Mouse (Mus musculus) ES-E14 (cell line): Measurements from ENCODE around the gene Zfp827. TPM values are rescaled to one million over a fixed set of nuclear protein-coding genes. Genes with fewer than 3 reads are reported as not detected.

Experiments
- DNase-seq: peaks from one replicate; pipeline ENCODE4 v3.0.0-alpha.2; 2013; ENCODE audit warnings: low read depth, low spot score
- H3K27ac ChIP-seq: 2 replicates; pipeline ENCODE4 v1.5.1; 2012; ENCODE audit warnings: low read depth, mild to moderate bottlenecking, low read length, moderate library complexity, mixed read lengths; ENCODE audit not compliant: poor library complexity, insufficient read depth, severe bottlenecking
- H3K36me3 ChIP-seq: 2 replicates; pipeline ENCODE4 v1.6.1; 2012; ENCODE audit warnings: mild to moderate bottlenecking, low read length, moderate library complexity, mixed read lengths; ENCODE audit not compliant: control insufficient read depth, poor library complexity, insufficient read depth, severe bottlenecking
- H3K4me1 ChIP-seq, 2 experiments: fragments of 150-350 bp in 1 of 2; sonication (generic) in 1 of 2; 2 replicates each; pipeline ENCODE4 v1.6.1; 2012; ENCODE audit warnings: low read length in 2 of 2, mild to moderate bottlenecking in 1 of 2, mixed read lengths in 1 of 2; ENCODE audit not compliant: control insufficient read depth in 2 of 2, insufficient read depth in 2 of 2, poor library complexity in 1 of 2
- H3K4me3 ChIP-seq, 2 experiments: fragments of 150-350 bp in 1 of 2; sonication (generic) in 1 of 2; 2 replicates each; pipeline ENCODE4 v1.5.1; 2012; ENCODE audit warnings: low read length in 2 of 2, low read depth in 1 of 2, mild to moderate bottlenecking in 1 of 2, mixed read lengths in 1 of 2; ENCODE audit not compliant: insufficient read depth in 1 of 2, poor library complexity in 1 of 2, severe bottlenecking in 1 of 2
- H3K9ac ChIP-seq: 2 replicates; pipeline ENCODE4 v1.6.1; 2012; ENCODE audit warnings: low read depth, mild to moderate bottlenecking, low read length, mixed read lengths; ENCODE audit not compliant: poor library complexity, insufficient read depth, severe bottlenecking
- H3K9me3 ChIP-seq: fragments of 150-350 bp; sonication (generic); 2 replicates; pipeline ENCODE4 v1.6.1; 2012; ENCODE audit warnings: low read depth, mild to moderate bottlenecking, low read length; ENCODE audit not compliant: control insufficient read depth, insufficient read depth
- CHD2 ChIP-seq: IDR thresholded peaks from 2 replicates; pipeline ENCODE4 v1.6.1; 2014; ENCODE audit warnings: mild to moderate bottlenecking, low read depth, low read length, inconsistent platforms
- HCFC1 ChIP-seq: IDR thresholded peaks from 2 replicates; pipeline ENCODE4 v1.6.1; 2012; ENCODE audit warnings: low read length, inconsistent platforms, borderline replicate concordance; ENCODE audit not compliant: insufficient read depth
- MAFK ChIP-seq: IDR thresholded peaks from 2 replicates; pipeline ENCODE4 v1.6.1; 2014; ENCODE audit warnings: mild to moderate bottlenecking, low read depth, low read length, inconsistent platforms; ENCODE audit not compliant: insufficient read depth
- ZC3H11A ChIP-seq: IDR thresholded peaks from 2 replicates; pipeline ENCODE4 v1.6.1; 2012; ENCODE audit warnings: low read depth, mild to moderate bottlenecking, inconsistent platforms, low read length, borderline replicate concordance
- ZNF384 ChIP-seq: IDR thresholded peaks from 2 replicates; pipeline ENCODE4 v1.6.1; 2012; ENCODE audit warnings: low read depth, low read length, inconsistent platforms
- in situ Hi-C, 2 experiments: fragments of 600-800 bp; cut with MboI; formaldehyde crosslinking; loops; one replicate each; pipeline ENCODE4 v1.15.1; 2025; ENCODE audit warnings: low sequenced_read_pairs in 2 of 2, inconsistent platforms in 1 of 2; ENCODE audit not compliant: unreplicated experiment in 2 of 2
- total RNA-seq: library from RNA; depleted of rRNA; stranded (reverse); fragments of 300-350 nt; gene quantifications from 2 replicates; pipeline ENCODE4 v1.2.3, GENCODE M21; 2012; rRNA removed

Gene Zfp827
- total RNA-seq, 1 experiment: 5.8 TPM

- no peak overlapping the region for H3K27ac ChIP-seq
- H3K36me3 ChIP-seq: no peaks in the 10 kb centered on the region
- no peak overlapping the region for H3K9ac ChIP-seq
- H3K9me3 ChIP-seq: no peaks in the 10 kb centered on the region
- H3K4me1 ChIP-seq: peaks cover 0 to 3% of the 10 kb centered on the region in 2 experiments; a peak in 2 of 4 replicates
- H3K4me3 ChIP-seq: no peak overlapping the region
- in situ Hi-C loops: no loop called here
- DNase-seq: no peak
- TF ChIP-seq ZC3H11A (no peak), HCFC1 (no peak), ZNF384 (no peak)
These were observed 199.7 kb downstream of the Zfp827 start for GRCm38 (mm10) chr8:79227916-79228315.

GRCm38 (mm10) chr8:79229266-79229888 is 201.1 kb downstream of the Zfp827 start:
- H3K9ac ChIP-seq: no peak overlapping the region
- H3K4me1 ChIP-seq: peaks cover 0 to 3% of the 10 kb centered on the region in 2 experiments; a peak in 1 of 4 replicates
- no peak overlapping the region for H3K4me3 ChIP-seq
- no peaks in the 10 kb centered on the region for H3K36me3 ChIP-seq
- no peak overlapping the region for H3K27ac ChIP-seq
- no peaks in the 10 kb centered on the region for H3K9me3 ChIP-seq
- DNase-seq: no peak
- in situ Hi-C loops: no loop called here
- TF ChIP-seq CHD2: no peak
- no peak for TF ChIP-seq ZNF384
- no peak for TF ChIP-seq MAFK
- no peak for TF ChIP-seq ZC3H11A
- TF ChIP-seq HCFC1: no peak

GRCm38 (mm10) chr8:79239320-79239719 is 211.1 kb downstream of the Zfp827 start:
- in situ Hi-C loops: no loop called here
- no peak for DNase-seq
- Histone ChIP-seq H3K9me3 (no peaks in the 10 kb centered on the region), H3K4me3 (no peak overlapping the region), H3K4me1 (no peaks in the 10 kb centered on the region), H3K27ac (no peak overlapping the region), H3K36me3 (no peaks in the 10 kb centered on the region), H3K9ac (no peak overlapping the region)
- TF ChIP-seq CHD2 (no peak), MAFK (no peak), ZC3H11A (no peak), ZNF384 (no peak), HCFC1 (no peak)

- no peak overlapping the region for H3K4me3 ChIP-seq
- no peak overlapping the region for H3K9ac ChIP-seq
- H3K9me3 ChIP-seq: no peaks in the 10 kb centered on the region
- H3K36me3 ChIP-seq: no peaks in the 10 kb centered on the region
- H3K27ac ChIP-seq: no peak overlapping the region
- DNase-seq: no peak
- in situ Hi-C loops: no loop called here
- no peaks in the 10 kb centered on the region for H3K4me1 ChIP-seq
- TF ChIP-seq HCFC1 (no peak), CHD2 (no peak), MAFK (no peak), ZC3H11A (no peak), ZNF384 (no peak)
These were observed 211.8 kb downstream of the Zfp827 start for GRCm38 (mm10) chr8:79239996-79240395.

Other genes with a start within 250 kb of the Zfp827 start
- gene Lsm6, start 207.3 kb upstream of the Zfp827 start, total RNA-seq: 36.1 and 58.3 TPM in 2 replicates
- not detected in 2 replicates for gene 1700011L22Rik, start 220.1 kb downstream of the Zfp827 start, total RNA-seq